Mouse (Mus musculus) T-cell, adult 2 months (primary cell): ENCODE measurements around the gene Fbxw4.
A peak's percentile ranks its signal among the peaks of the same experiment; 100 is the strongest.

ENCODE experiments used
- DNase-seq: peaks from one replicate; pipeline ENCODE4 v3.0.0; 2022; ENCODE audit warnings: low spot score

Fbxw4 gene

GRCm38 (mm10) chr19:45659738-45660502 is at the start of gene Fbxw4:
TSS of gene Fbxw4 (minus strand) at chr19:45660312.
- DNase-seq = peak; percentile 53

DNA sequence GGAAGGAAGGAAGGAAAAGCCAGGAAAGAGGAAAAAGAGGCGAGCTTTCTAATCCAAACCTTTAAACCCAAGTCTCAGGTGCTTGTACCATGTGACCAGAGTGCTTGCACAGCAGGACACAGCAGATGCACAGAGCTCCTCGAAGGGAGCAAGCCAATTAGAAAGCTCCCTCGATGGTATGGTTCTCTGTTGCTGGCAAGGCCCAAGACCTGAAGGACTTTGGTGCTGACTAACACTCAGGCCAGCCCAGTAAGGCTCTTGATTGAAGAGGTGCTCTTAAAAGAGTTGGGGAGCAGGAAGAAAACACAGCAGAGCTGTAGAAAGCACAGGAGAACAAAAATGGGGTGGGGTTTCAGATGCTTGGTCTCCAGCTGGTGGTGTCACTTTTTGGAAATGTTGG is 48.6 kb upstream of the Fbxw4 start:
- no peak for DNase-seq

DNA sequence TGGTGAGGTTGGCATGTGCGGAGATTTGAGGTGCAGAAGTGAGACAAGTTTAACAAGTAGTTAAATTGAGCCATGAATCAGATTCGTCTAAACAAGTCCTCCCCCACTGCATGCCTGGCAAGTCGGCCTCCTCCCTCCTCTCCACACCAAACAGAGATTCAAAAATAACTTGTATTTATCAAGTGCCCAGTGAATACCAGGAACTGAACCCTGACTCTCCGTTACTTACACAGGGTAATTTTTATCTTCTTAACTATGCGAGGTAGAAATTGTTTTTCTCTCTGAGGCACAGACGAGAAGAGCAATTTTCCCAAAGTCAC is 36.1 kb upstream of the Fbxw4 start:
- DNase-seq = no peak

GRCm38 (mm10) chr19:45695496-45696280 is 35.6 kb upstream of the Fbxw4 start:
- DNase-seq = no peak

- DNase-seq = no peak
Measured at GRCm38 (mm10) chr19:45694056-45694455, 33.9 kb upstream of the Fbxw4 start.

DNA sequence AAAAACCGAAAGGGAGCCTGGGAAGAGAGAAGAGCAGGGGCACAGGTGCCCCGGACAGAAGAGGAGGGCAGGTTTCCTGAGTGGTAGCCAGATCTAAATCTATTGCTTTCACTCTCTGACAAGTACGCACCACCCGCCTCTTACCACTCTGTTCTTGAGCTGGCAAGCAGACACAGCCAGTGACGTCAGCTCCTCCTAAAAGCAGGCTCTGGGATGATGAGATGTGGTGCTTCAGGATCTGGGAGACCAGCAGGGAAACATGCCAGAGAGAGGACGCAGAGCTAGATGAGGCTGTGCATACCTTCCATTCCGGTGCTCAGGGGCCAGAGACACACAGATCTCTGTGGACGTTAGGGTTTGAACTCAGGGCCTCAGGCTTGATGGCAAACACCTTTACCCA is 32.1 kb upstream of the Fbxw4 start:
- DNase-seq = no peak

GRCm38 (mm10) chr19:45691001-45691535 is 31.0 kb upstream of the Fbxw4 start:
- DNase-seq = no peak

GRCm38 (mm10) chr19:45687001-45687400 is 26.9 kb upstream of the Fbxw4 start:
- DNase-seq = no peak

DNA sequence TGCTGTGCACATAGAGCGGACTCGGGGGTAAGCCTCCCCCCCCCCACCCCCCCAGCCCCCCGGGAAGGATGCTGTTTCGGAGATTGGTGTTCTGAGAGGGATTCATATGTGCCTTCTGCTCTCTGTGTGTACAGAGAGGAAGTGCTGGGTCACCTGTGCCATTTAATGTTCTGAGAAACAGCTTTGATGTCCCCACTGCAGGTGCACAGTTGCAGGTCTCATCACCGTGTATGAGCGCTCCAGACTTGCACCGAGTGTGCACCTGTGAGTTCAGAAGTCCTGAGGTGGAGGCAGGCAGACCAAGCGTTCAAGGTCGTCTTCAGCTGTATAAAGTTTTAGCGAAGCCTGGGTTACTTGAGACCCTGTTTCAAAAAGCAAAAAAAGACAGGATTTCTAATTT is 23.6 kb upstream of the Fbxw4 start:
- no peak for DNase-seq

DNA sequence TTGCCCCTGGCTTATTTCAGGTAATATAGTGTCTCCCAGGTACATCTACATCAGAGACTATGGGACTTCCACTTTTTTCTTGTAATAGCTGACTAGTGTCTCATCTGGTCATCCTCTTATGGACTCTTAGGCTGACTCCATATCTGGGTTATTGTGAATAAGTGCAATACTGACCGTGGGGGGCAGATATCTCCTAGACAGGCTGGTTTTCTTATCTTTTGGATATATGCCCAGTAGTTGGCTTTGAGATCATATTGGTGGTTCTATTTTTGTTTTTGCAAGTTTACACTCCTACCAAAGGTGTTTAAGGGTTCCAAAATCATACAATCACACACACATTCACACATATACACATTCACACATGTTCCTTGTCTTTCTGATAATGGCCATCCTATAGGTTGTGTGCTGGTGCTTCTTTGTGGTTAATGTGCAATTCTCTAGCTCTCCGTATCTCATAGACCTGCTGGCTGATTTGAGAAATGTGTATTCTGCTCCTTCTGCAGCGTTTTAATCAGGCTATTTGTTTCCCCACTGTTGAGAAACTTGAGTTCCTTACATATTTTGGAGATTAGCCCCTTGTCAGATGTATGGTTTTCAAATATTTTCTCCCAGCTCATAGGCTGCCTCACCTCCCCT is 20.5 kb upstream of the Fbxw4 start:
- no peak for DNase-seq

DNA sequence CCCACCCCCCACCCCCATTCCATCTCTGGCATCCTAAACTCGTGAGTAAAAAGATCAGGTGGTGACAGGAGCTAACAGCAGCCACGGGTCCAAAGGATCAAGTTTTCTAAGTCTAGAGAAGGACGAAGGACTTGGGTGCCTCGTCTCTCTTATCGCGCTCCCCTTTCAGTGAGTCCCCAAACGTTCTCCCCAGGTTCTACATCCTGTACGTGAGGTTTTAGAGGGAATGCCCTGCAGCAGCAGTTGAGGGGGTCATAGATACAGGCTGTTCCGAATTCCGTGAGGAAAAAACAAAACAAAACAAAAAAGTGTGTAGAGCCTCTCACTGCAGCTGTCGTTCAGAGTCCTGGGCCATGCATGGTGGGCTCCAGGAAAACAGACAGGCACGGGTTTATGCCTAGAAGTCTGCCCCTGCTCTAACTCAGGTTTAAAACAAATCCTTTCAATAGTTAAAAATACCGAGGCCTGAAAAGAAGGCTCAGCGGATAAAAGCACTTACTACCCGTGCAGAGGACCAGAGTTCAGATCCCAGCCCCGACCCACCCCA is 16.7 kb upstream of the Fbxw4 start:
- DNase-seq = no peak

DNA sequence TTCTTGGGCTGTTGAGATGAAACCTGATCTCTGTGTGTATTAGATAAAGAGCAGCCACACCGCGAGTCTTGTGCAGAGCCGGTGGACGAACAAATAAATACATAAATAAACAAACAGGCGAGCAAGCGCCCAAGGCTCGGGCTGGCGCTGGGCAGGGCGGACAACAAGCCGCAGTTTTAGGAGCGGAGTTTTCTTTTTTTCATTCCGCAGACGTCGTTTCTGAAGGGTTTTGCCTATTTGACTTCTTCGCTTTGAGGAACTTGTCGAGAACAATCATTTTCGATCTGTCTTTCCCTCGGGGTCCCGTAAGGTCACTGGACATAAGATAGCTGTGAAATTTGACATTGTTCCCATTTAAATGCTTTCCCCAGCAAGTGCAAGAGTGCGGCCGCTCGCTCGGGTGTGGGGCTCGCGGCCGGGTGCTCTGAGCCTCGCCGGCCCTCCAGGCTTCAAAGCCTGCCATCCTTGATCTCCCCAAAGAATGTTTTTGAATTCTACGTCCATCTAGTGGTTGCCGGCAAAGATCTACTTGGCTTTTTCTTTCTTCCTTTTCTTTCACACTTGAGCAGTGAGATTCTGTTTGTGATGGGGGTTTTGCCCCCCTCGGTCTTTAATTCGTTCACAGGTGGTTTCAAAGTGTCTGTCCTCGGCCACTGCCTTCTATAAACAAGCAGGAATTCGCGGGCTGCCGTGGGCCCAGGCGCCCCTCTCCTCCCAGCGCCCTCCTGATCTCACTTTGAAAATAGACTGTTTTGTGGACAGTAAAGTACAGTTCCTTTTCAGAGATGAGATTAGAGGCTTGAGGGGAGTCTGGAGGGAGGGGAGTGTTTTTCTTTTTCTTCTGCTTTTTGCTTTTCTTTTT is 15.8 kb upstream of the Fbxw4 start:
- DNase-seq = no peak

GRCm38 (mm10) chr19:45675196-45675595 is 15.1 kb upstream of the Fbxw4 start:
- no peak for DNase-seq

- DNase-seq = no peak
Measured at GRCm38 (mm10) chr19:45672971-45673370, 12.9 kb upstream of the Fbxw4 start.

GRCm38 (mm10) chr19:45668986-45669385 is 8.9 kb upstream of the Fbxw4 start:
- DNase-seq = no peak

GRCm38 (mm10) chr19:45663851-45664250 is 3.7 kb upstream of the Fbxw4 start:
- DNase-seq = no peak

DNA sequence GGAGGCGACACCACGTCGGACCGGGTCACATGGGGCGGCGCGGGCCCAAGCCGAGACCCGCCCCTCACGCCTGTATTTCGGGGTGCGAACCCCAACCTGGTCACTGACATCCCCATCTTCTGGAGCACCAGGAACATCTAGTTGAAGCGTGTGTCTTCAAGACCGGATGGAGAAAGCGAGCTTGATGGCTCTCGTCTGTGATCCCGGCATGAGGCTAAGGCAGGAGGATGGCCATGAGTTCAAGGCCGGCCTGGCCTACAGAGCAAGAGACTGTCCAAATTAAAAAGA is 335 bp upstream of the Fbxw4 start:
- peak; percentile 67 for DNase-seq

DNA sequence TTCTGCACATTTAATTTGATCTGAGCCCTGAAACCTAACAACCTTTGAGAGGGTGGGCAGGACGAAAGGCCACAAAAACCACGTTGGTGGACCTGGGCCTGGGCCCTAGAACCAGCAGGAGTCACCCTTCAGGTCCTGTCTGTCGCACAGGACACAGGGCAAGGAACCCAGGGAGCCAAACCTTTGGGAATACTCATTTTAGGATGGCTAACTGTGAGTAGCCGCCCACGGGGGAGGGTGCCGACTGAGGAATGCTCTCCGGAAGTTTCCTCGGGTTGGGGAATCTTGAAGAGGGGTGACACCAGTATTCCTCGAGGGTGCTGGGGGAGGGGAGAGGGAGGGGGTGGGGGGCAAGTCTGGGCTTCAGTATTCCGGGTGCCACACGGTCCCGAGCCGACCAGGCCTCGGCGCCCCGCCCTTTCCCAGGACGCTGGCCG is 793 bp downstream of the Fbxw4 start:
- DNase-seq = no peak

DNA sequence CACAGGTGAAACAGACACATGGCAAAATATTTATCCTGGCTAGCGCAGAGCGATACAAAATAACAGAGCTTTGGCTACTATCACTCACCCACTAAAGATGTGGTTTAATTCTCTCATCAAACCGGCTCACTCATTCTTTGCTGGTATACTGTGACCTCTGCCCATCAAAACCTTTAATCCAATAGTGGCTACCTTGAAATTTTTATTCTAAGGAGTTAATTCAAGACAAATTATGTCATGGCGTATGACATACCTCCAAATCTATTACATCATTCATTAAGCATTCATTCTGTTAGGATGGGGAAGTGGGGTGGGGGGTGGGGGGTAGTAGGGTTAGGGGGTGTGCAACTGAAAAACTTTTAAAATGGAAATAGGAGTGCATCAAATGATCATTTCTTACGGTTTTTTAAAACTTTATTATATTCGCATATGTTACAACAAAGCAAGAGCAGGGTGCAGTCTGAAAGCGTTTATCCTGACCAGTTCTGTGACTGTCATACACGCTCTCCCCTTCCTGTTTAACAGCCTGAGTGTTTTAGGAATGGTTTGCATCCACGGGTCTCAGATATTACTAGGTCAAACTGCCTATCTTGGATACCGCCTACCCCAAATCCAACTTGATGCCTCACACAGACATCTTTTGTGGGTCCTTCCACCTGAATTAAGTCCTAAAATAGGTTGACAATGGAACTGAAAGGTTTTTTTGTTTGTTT is 1.4 kb downstream of the Fbxw4 start:
- DNase-seq = no peak

- no peak for DNase-seq
Measured at GRCm38 (mm10) chr19:45657828-45658227, 2.3 kb downstream of the Fbxw4 start.
